Mouse (Mus musculus) liver (tissue): ENCODE results near the gene Ap2m1.
"Not testable (repeated sequence)": the region's sequence is repeated elsewhere in the genome, so short reads cannot be mapped to it uniquely, and the experiment has no call there.

Experiments used
- DNase-seq: peaks from one replicate; pipeline ENCODE4 v3.0.0-alpha.2; 2020; ENCODE audit warnings: mixed read lengths

The Ap2m1 gene

DNA sequence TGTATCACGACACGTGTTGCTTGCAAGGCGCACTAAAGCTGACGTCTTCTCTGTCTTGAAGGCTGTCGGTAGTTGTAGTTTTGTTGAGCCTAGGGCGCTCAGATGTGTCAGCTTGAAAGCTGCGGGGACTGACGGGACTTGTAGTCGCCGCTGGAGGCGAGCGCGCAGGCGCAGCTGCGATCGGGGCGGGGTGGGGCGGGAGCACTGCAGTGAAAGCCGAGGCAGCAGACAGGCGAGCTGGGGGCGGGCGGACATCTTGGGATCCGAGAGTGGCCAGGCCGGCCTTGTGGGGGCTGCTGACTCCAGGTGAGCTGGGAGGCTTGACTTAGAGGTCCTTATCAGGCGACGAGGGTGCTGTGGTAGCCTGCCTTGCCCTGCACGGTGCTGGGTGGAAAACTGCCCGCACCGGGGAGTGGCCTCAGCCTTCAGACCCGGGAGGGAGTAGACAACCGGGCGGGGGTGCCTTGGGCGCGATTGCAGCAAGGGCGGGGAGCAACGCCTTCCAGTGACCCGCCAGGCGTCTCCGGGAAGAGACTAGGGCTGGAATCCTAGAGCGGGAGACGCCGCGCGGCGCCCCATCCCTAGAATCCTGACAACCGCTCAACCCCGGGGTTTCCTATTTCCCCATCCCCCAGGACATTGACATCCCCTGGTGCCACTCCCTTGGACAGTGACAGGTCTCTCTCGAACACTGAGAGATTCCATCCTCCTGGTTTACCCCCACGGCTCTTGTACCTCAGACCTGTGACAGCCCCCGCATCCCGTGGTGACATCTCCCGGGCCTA lies at the start of gene Ap2m1:
Gene Ap2m1, plus strand, starts transcription at position 183 of the 785 bp plus-strand sequence.
- peak; percentile 98 for DNase-seq

DNA sequence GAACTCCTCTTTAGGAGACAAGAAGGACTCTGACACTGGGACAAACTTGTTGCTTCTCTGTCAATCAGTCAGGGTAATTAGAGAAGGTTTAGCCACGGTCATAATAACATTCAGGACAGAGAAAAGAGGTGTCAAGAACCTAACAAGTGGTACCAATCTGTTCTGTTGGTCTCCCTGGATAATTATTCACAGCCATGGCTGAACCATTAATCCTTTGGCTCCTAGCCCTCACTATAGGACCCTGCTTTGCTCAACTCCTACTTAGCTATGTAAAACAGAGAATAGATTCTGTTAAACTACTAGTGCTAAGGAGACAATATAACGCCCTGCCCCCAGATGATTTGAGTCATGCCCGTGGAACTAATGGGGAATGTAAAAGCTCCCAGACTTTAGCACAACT lies 49.2 kb upstream of the Ap2m1 start:
- no peak for DNase-seq

DNA sequence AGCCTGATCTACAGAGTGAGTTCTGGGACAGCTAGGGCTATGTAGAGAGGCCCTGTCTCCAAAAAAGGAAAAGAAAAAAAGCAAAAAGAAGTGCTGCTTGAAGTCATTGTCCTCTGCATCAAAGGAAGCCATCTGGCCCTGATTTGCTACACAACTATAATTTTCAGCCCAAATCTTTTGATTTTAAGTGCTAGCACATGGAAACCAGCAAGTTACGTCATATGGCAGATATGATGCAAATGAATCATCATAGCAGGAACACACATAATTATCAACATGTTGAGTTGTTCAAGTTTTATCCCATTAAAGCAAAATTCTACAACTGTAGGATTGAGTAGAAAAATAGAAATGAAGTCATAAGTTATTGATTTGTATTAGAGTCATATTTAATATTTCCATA lies 47.1 kb upstream of the Ap2m1 start:
- DNase-seq, result no peak

DNA sequence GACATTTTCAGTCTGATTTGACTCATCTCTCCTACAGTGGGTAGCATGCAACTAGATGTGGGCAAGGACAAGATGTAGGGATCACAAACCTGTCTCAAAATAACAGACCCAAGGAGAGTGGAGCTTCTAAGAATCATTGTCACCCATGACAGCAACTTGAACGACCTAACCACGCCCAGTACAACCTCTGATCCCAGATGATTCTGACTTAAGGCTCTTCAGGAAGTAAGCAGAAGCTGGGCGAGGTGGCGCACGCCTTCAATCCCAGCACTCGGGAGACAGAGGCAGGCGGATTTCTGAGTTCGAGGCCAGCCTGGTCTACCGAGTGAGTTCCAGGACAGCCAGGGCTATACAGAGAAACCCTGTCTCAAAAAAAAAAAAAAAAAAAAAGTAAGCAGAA lies 46.5 kb upstream of the Ap2m1 start:
- DNase-seq, result not testable (repeated sequence)

DNA sequence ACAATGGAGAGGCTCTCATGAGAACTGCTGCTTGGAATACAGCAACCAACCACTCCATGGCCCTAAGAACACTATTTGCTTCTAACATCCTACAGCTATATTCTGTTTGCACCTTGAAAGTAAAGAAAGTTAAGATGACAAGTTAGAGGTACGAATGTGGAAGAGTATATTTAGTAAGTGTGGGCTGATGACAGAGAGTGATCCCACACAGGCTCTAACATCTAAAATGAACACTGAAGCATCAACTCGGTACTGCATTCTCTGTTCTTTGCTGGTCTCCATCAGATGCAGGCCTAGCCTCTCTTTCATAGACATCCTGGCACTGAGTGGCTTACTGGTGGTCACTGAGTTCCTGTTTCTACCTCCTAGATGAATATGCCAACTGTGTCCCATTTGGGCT lies 46.0 kb upstream of the Ap2m1 start:
- no peak for DNase-seq

DNA sequence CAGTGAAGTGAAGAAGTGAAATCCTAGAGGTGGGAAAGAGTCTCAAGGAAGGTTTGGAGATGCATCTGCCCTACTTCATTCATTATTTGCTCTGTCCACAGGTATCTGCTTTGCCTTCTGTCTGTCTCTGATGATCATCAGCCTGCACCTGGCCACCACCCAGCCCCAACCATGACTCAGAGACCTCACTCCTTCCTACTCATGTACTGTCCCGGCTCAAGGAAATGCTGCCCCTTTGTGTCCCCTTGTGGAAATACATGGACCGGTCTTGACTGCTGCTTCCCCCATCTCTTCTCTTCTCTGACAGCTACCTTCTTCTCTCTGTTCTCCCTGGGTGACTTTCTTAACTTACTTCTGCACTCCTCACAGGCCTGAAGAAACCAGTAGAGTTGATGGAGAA lies 44.7 kb upstream of the Ap2m1 start:
- no peak for DNase-seq

DNA sequence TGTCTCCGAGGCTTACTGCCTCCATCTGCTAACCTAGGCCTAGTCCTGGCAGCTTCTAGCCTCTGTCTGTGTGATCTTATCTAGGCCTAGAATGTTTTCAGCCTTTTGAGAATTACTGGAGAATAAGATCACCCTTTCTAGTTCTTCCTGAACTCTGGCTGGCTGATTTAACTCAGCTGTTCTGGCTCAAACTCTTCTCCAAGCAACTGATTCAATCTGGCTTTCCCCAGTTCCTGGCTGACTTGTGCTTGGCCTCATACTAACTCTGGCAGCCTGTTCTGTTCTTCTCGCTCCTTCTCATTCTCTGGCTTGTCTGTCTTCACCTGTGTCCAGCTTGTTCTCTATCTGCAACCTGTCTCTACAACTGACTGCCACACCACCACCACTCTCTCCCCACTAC lies 44.0 kb upstream of the Ap2m1 start:
- DNase-seq, result no peak

DNA sequence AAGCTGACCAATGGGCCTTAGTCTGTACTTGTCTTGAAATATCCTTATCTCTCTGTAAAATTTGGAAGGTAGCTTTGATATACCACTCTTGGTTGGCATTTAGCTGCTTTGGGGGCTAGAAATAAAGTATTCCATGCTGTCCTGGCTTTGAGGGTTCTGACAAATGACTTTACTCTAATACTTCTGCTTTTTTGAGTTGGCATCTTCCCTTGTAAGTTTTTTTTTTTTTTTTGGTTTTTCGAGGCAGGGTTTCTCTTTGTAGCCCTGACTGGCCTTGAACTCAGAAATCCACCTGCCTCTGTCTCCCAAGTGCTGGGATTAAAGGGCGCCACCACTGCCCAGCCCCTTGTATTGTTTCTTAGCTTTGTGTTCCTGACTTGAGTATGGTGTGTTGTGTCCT lies 41.8 kb upstream of the Ap2m1 start:
- DNase-seq, result no peak

DNA sequence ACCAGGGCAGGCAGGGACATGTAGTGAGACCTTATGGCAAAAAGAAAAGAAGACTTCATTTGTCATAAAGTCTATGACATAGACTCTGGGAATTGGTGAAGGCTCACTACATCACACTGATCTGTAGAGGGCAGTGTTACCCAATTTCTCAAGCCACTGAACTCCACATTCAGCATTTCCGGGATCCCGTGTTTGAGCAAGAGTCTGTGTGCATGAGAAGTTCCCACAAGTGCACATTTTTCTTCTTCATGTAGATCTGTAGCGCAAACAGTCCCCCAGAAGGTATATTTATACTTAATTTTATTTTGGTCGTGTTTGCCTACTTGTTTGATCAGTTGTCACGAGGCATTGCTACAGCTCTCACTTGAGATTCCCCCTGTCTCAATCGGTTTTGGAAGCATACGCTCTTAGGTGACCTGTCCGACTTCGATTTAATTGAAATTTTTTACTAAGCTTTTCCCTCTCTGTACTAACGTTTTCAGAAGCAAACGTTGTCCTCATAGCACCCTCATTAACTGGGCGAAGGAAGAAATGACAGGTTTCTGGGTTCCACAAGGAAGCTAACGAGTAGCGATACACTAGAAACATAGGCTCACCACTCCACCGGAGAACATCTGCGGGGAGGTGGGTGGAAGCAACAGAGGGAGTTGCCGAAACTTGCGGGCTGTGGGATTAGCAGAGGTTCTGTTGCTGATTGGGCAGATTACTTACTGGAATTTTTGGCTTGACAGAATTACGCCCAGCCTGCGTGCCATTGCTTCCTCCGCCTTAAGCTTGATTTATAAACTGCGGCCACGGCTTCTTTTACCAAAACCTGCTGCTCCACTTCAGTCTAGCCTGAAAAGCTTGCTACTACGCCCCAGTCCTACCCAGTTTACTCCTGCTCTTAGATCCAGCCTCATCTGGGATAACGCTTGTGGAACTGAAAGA lies 38.3 kb upstream of the Ap2m1 start:
- DNase-seq, result peak; percentile 59

DNA sequence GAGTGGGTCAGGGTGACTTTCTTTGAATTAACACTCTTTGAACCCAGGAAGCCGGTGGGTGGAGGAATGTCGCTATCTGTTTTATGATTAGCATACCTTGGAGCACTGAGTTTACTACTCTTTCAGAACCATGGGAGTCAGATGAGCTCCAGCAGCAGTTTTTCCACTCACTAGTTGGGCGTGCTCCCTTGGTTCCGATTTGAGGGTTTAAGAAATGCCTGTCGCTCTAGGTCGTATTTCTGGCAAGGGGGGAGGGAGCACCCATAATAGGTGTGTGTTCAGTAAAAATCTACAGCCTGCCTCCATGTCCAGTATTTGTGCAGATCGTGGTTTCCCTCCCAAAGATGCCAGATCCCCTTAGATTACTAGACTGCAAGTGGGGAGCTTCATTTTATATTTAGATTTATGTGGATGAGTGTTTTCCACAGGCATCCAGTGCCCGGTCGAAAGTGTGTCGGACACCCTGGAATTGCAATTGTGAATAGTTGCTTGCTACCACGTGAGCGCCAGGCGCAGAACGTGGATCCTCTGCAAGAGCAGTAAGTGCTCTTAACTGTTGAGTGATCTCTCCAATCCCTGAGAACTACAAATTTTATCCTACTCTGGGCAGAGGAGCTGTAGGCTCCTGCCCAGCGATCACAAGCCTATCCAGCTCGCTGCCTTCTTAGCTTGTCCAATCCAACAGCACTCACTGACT lies 37.1 kb upstream of the Ap2m1 start:
- no peak for DNase-seq

DNA sequence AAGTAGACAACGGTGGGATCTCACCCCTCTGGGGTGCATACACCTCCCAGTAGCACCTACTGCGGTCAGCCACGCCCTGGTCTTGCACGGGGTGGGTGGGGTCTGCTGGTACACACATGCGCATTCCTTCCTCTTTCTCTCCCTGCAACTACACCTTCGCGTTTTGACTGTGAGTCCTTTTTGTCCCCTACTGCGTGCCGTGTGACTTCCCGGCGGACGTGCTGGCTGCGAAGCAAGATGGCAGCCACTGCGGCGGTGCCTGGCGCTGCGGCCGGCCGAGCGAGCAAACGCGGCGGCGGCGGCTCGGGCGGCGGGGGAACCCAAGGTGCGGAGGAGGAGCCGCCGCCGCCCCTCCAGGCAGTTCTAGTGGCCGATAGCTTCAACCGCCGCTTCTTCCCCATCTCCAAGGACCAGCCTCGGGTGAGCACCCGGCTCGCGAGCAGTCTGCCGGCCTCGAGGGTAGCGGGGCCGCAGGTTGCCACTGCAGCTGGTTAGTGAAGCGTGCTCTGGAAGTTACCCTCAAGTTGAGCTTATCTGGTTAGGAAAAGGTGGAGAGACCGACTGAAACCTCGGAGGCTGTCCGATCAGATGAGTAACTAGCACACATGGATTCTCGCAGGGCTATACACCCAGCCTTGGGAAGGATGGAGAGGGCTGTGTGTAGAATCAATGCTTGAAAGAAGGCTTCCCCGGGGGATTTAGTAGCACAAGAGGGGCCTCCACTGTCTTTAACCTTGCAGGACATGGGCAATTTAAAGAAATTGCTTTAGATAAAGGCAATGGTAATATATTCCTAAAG lies 36.4 kb upstream of the Ap2m1 start, which contains the start of gene Eif2b5:
Gene Eif2b5, plus strand, starts transcription at position 141 of the 799 bp plus-strand sequence.
- peak; percentile 92 for DNase-seq

DNA sequence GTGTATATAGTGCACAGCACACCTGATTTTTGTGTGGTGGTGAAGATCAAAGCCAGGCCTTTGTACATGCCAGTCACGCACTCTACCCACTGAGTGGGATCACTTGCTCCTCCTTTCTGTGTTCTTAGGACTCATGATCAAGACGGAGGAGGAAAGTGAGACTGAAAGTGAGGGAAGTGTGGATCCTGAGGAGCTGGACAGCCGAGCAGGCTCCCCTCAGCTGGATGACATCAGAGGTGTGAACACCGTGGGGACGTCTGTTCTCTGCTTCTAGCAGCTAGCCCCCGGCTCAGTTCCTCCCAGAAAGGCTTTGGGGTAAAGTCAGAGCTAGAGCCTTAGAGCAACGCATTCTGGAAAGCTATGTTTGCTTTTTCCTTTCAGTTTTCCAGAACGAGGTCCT lies 29.3 kb upstream of the Ap2m1 start:
- no peak for DNase-seq

DNA sequence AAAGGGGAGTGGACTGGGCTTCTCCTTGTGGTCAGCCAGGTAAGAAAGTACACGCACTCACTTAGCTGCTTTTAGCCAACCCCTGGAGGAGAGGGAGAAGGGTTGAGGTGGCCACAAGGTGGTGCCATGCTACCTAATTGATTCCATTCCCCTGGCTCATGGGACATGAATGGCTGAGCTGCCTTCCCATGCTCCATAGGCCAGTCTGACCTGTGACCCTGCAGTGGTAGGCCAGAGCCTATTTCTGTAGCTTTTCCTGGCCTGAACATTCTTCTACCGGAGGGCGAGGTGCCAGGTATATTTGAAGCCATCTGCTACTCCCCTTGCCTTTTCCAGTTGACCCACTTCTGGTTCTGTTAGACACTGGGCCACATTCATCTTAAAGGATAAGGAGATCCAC lies 25.9 kb upstream of the Ap2m1 start:
- DNase-seq, result peak; percentile 48

DNA sequence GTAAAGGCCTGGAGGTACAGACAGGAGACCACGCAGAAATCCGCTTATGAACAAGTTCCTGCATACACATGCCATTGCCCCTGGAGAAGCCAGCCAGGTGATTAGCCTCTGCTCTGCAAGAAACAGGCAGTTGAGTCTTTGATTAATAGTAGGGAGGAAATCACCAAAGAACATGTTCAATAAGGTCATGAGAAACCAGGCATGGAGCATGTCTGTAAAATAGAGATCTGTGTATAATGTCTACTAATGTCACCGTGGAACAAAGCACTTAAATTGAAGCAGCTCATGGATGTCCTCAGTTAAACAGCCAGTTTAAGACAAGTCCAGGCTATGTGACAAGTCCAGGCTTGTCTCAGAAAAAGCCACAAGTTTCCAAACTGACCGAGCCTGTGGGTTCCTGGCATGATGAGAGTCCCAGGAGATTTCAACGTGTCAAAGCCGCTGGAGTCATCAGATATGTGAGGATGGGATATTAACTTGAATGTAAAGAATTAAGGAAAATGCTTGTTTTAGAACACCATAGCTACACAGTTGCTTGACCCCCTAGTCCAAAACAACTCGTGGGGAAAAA lies 23.9 kb upstream of the Ap2m1 start:
- no peak for DNase-seq

DNA sequence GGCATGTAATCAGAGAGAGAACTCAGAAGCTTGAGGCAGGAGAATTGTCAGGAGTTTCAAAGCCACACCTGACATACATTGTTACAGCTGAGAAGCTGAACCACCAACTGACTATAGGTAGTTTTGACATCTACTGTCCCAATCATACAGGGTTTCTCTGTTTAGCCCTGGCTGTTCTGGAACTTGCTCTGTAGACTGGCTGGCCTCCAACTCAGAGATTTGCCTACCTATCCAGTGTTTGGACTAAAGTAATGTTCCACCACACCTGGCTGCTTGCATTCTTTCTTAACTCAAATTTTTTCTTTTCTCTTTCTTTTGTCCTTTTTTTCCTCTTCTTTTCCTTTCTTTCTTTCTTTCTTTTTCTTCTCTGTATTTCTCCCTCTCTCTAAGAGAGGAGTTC lies 19.2 kb upstream of the Ap2m1 start:
- no peak for DNase-seq

DNA sequence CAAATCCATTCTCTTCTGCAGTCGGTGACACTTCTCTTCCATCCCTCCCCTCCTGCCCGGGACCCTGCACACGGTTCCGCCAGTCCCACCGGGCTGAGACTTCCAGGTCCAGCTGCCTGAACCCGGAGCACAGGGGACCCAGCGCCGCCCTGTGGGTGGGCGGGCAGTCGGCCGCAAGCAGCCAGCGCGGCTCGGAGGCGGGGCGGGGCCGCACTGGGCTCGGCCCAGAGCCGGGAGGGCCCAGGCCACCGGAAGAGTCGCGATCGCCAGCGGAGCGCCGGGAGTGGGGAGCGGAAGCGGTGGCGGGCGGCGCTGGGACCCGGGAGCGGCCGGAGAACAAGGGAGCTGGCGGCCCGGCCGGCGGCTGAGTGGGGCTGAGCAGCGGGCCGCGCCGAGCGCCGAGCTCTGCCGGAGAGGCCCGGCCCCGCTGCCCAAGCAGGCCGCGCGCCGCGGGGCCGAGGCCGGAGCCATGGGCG lies 18.5 kb upstream of the Ap2m1 start, which contains the start of gene Dvl3:
Gene Dvl3, plus strand, starts transcription at position 257 of the 476 bp plus-strand sequence.
- DNase-seq, result peak; percentile 94

DNA sequence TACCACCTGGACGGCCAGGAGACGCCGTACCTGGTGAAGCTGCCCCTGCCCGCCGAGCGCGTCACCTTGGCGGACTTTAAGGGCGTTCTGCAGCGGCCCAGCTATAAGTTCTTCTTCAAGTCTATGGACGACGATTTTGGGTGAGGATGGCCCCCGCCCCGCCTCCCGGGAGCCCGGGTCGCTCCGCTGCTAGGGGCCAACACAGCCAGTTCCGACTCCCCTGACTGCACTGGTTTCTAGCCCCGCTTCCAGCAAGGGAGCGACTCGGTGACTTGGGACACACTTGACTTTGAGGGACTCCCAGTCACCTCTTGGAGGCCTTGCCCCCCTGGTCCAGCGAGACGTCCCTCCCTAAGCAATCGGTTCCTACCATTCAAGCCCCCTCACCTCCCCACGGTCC lies 18.1 kb upstream of the Ap2m1 start:
- peak; percentile 51 for DNase-seq

DNA sequence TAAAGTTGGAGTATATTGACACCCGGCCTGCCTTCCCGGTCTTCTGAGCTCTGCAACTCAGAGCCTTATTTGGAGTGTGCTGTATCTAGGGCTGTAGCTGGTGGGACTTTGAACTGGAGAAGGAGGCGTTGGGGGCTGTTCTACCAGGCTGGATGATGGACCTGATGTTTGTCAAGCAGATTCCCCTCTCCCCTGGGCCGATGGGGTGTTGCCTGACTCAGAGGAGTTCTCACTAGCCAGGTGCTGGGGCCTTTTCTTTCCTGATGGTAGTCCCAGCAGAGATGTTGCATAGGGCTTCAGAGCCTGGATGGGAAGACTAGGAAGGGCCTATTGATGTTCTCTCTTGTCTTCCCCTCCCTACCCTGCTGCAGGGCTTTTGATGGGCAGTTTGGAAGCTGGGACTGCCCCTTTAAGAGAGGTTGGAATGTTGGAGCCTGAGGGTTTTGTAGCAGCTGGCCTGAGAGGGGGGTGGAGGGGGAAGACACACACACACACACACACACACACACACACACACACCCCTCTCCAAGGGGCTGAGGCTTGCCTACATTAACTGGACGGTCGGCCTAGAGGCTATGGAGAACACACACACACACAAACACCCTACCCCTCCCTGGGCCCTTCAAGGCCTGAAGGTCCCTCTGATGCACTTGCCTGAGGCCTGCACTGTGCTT lies 17.4 kb upstream of the Ap2m1 start:
- peak; percentile 40 for DNase-seq

DNA sequence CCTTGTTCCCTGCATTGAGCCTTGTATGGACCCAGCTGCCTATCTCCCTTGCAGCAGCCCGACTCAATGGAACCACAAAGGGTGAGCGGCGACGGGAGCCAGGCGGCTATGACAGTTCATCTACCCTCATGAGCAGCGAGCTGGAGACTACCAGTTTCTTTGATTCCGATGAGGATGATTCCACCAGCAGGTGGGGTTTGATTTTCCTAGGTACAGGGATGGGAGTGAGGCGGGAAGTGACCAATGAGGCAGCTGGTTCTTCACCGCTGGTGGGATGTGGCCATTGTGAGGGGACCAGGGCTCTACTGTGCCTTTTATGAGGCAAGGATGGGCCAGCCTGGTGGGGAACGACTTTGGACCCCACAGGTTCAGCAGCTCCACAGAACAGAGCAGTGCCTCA lies 11.4 kb upstream of the Ap2m1 start:
- no peak for DNase-seq

DNA sequence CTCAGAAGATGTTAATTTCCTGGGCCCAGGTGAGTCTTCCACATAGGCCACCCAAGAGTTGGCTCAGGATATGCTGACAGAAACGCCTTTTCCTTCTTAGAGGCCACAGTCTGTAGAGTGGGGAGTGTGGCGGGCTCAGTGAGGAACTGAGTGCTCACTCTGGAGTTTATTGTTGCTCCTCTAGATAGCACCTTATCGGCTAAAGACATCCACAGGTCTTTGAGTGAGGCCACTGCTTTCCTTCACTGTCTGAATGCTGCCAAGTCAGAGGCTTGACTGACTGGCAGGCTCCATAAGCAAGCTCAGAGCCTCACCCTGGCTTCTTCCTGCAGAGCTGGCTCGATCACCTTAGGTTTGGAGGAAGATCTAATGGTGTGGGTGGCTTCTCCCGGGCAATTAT lies 6.5 kb upstream of the Ap2m1 start:
- DNase-seq, result peak; percentile 46

DNA sequence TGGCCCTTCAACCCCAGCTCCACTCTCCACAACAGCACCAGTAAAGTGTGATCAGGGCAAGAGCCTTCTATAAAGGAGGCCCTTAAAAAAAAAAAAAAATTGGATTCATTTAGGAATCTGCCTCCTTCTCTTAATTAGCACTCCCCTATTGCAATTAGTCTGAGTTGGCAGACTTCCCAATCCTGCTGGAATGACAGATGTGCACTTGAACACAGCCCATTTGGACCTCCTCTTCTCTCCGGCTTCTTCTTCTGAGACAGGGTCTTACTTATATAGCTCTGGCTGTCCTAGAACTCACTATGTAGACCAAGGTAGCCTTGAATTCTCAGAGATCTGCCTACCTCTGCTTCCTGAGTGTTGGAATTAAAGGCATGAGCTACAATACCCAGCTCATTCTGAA lies 5.9 kb upstream of the Ap2m1 start:
- no peak for DNase-seq
